Mouse (Mus musculus): Measurements from ENCODE around the gene Zp1.

The Zp1 gene

DNA sequence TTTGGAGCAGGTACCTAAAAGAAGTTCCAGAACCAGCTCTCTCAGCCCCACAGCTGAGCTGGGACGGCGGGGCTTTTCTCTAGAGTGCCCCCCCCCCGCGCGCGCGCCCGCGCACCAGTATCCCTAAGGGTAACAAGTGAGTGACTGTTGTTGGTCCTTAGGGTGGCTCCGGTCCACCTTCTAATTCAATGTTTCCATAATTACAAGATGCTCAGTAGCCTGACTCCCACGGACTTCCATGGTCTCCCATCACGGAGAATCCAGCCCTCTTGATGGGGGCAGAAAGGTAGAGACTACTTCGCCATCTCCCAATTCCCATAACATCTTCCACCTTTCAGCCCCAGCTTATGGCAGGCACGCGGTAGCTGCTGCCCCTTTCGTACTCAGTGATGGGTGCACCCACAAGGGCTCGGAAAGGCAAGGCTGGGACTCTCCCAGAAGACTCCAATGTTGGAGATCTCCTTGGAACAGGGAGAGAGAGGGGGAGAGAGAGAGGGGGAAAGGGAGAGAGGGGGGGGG is 51.8 kb downstream of the Zp1 start:
- H3K9me3 ChIP-seq (ENCODE audit: low read length): no peaks in the 10 kb centered on the region
- peaks cover 55% of the 10 kb centered on the region for H3K36me3 ChIP-seq (ENCODE audit: insufficient read depth, low read length)
- peaks cover 34% of the 10 kb centered on the region for H3K27me3 ChIP-seq (ENCODE audit: insufficient read depth, low read length)
- H3K4me3 ChIP-seq (replicated peaks; ENCODE audit: low read length): peak overlapping the region; percentile 87
- TF ChIP-seq CTCF (conservative IDR thresholded peaks at IDR 0.05; ENCODE audit: low read length) (no peak), NANOG (IDR thresholded peaks at IDR 0.05; ENCODE audit: borderline replicate concordance, low read length) (no peak), POU5F1 (IDR thresholded peaks at IDR 0.05; ENCODE audit: borderline replicate concordance, low read length) (no peak)
- H3K4me1 ChIP-seq (replicated peaks; ENCODE audit: low read depth, low read length): peaks cover 29% of the 10 kb centered on the region

DNA sequence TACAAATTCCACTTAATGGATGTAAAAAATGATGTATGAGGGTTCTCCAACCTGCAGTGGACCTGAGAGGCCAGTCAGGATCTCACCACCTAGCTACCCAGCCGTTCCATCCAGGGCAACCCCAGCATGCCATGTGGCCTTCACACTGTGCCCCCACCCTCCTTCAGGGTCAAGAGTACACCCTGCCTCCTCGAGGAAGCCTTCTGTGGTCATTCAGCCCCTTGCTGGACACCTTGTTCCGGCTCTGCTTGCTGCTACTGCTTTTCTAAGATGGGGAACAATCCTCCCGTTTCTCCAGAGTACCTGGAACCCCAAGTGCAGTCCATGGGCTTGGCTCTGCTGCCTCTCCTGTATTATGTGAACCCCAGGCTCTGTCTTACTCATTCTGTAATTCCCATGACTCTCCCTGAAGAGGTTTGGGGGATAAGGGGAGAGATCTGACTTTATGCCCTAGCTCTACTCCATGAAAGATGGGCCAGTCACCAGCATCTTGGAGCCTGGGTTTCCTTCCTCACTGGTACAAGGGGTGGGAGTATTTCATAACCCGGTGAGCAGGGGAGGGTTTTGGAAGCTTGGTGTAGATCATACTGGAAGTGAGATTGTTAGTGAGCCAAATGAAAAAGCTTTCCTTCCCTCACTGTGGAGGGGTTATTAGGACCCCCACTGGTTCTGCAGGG is 52.3 kb downstream of the Zp1 start:
- no peaks in the 10 kb centered on the region for H3K9me3 ChIP-seq (ENCODE audit: low read length)
- H3K4me1 ChIP-seq (replicated peaks; ENCODE audit: low read depth, low read length): peaks cover 29% of the 10 kb centered on the region
- H3K4me3 ChIP-seq (replicated peaks; ENCODE audit: low read length): peak overlapping the region; percentile 87
- H3K36me3 ChIP-seq (ENCODE audit: insufficient read depth, low read length): peaks cover 55% of the 10 kb centered on the region
- TF ChIP-seq POU5F1 (IDR thresholded peaks at IDR 0.05; ENCODE audit: borderline replicate concordance, low read length): no peak
- no peak for TF ChIP-seq NANOG (IDR thresholded peaks at IDR 0.05; ENCODE audit: borderline replicate concordance, low read length)
- no peak for TF ChIP-seq CTCF (conservative IDR thresholded peaks at IDR 0.05; ENCODE audit: low read length)
- H3K27me3 ChIP-seq (ENCODE audit: insufficient read depth, low read length): peaks cover 34% of the 10 kb centered on the region

DNA sequence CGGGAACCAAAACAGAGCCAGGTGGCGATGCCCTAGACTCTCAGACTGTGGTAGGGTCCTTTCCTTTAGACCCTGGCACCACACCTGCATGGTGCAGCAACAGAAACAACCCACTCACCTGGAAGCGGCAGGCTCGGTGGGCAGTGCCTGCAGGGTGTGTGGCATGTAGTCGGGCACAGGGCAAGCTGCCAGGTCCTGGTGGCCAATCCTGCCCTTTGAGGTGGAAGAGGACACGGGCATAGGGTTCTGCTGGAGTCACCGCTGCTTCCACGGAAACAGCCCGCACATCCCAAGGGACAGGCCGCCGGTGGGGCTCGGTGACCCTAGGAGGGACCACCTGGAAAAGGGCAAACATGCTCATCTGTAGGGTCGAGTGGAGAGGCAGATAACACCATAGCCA is 54.1 kb downstream of the Zp1 start:
- no peak for TF ChIP-seq CTCF (conservative IDR thresholded peaks at IDR 0.05; ENCODE audit: low read length)
- no peak for TF ChIP-seq POU5F1 (IDR thresholded peaks at IDR 0.05; ENCODE audit: borderline replicate concordance, low read length)
- TF ChIP-seq NANOG (IDR thresholded peaks at IDR 0.05; ENCODE audit: borderline replicate concordance, low read length): no peak
- Histone ChIP-seq H3K4me3 (replicated peaks; ENCODE audit: low read length) (no peak overlapping the region), H3K36me3 (ENCODE audit: insufficient read depth, low read length) (peaks cover 51% of the 10 kb centered on the region), H3K9me3 (ENCODE audit: low read length) (no peaks in the 10 kb centered on the region), H3K4me1 (replicated peaks; ENCODE audit: low read depth, low read length) (peaks cover 27% of the 10 kb centered on the region), H3K27me3 (ENCODE audit: insufficient read depth, low read length) (peaks cover 34% of the 10 kb centered on the region)

Measured in E14TG2a.4 (cell line).